Mouse (Mus musculus) heart, embryonic 12.5 days (tissue): ENCODE measurements around the gene Tsr2. TPM values are rescaled to one million over a fixed set of nuclear protein-coding genes. Genes with fewer than 3 reads are reported as not detected.

Experiments used
- ATAC-seq: fragments of 200-750 bp; cut with Nextera tagmentation; 2 replicates; pipeline ENCODE4 v1.8.0; 2017; ENCODE audit warnings: moderate TSS enrichment, moderate library complexity; ENCODE audit not compliant: insufficient number of reproducible peaks, low FRiP score
- H3K27ac ChIP-seq: fragments of 300-500 bp; sonication (generic); 2 replicates; pipeline ENCODE4 v1.5.1; 2016; ENCODE audit warnings: mild to moderate bottlenecking, moderate library complexity; ENCODE audit not compliant: poor library complexity, severe bottlenecking
- H3K27me3 ChIP-seq: fragments of 300-500 bp; sonication (generic); replicated peaks from 2 replicates; pipeline ENCODE4 v1.6.1; 2016; ENCODE audit warnings: mild to moderate bottlenecking, moderate library complexity
- H3K36me3 ChIP-seq: fragments of 300-500 bp; sonication (generic); 2 replicates; pipeline ENCODE4 v1.6.1; 2016; ENCODE audit warnings: mild to moderate bottlenecking, moderate library complexity
- H3K4me1 ChIP-seq: fragments of 300-500 bp; sonication (generic); replicated peaks from 2 replicates; pipeline ENCODE4 v1.6.1; 2016; ENCODE audit warnings: mild to moderate bottlenecking
- H3K4me2 ChIP-seq: fragments of 300-500 bp; sonication (generic); 2 replicates; pipeline ENCODE4 v1.6.1; 2016; ENCODE audit warnings: mild to moderate bottlenecking, moderate library complexity
- H3K4me3 ChIP-seq: fragments of 300-500 bp; sonication (generic); 2 replicates; pipeline ENCODE4 v1.5.1; 2016; ENCODE audit warnings: mild to moderate bottlenecking
- H3K9ac ChIP-seq: fragments of 300-500 bp; sonication (generic); 2 replicates; pipeline ENCODE4 v1.6.1; 2016; ENCODE audit warnings: mild to moderate bottlenecking, moderate library complexity
- H3K9me3 ChIP-seq: fragments of 300-500 bp; sonication (generic); replicated peaks from 2 replicates; pipeline ENCODE4 v1.6.1; 2016; ENCODE audit warnings: mild to moderate bottlenecking, moderate library complexity
- WGBS: fragments of 180-500 bp; shearing (Covaris S2); methylation state at CpG from one replicate; pipeline ENCODE4 v1.1.7; 2016; 5-methylcytosine and 5-hydroxymethylcytosine counted together
- polyA plus RNA-seq: library from polyadenylated mRNA; unstranded; fragments of >200 nt; fragmentation: Nextera tagmentation; extraction: Ambion mirVana; gene quantifications from 2 replicates; pipeline ENCODE4 v1.2.1, GENCODE M21; 2016

The Tsr2 gene
- polyA plus RNA-seq, 1 experiment from 2014 or later = 22.1 TPM

GRCm38 (mm10) chrX:151067876-151068275 is 28.5 kb downstream of the Tsr2 start:
- Histone ChIP-seq H3K4me2 (no peak overlapping the region), H3K27ac (no peak overlapping the region), H3K27me3 (no peaks in the 10 kb centered on the region), H3K4me3 (no peak overlapping the region), H3K4me1 (no peaks in the 10 kb centered on the region), H3K9me3 (no peaks in the 10 kb centered on the region), H3K36me3 (peaks cover 47% of the 10 kb centered on the region), H3K9ac (no peak overlapping the region)
- no peak for ATAC-seq
- WGBS = 73% methylated on average over 5 of the region's 5 CpGs

GRCm38 (mm10) chrX:151066071-151066666 is 30.2 kb downstream of the Tsr2 start:
- no peak for ATAC-seq
- Histone ChIP-seq H3K27ac (no peak overlapping the region), H3K4me2 (no peak overlapping the region), H3K9ac (no peak overlapping the region), H3K9me3 (no peaks in the 10 kb centered on the region), H3K4me3 (no peak overlapping the region), H3K4me1 (no peaks in the 10 kb centered on the region), H3K27me3 (no peaks in the 10 kb centered on the region), H3K36me3 (peaks cover 35% of the 10 kb centered on the region)
- WGBS = 81% methylated on average over 7 of the region's 7 CpGs

DNA sequence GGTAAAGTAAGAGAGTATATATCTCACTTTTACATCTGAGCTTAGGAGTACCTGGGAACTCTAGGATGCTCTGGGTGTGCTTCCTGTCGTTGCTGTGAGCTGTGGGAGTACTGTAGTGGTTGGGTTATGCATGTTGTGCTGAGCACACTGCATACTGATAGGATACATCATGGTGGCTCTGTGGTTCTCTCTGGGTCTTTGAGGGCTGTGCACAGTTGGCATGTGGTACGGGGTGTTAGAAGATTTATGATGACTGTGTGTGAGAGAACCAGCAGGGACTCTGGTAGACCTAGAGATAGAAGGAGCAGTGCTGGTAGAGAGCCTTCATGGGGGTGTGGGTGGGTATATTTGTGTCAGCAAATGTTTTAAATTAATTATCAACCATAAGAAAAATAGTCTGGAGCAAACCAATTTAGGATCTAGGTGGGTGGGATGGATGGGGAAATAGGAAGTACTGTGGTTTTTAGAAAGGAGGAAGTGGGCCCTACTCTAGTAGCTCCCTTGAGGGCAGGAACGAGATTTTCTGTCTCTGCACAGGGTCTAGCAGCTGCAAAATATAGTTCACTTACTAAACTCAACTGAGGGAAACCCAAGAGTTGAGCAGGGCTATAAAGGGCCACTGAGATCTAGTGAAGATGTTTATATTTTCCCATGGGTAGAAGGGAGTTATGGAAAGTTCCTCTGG is 34.6 kb downstream of the Tsr2 start:
- H3K4me2 ChIP-seq = no peak overlapping the region
- 62% methylated on average over 3 of the region's 3 CpGs for WGBS
- H3K4me1 ChIP-seq = no peaks in the 10 kb centered on the region
- no peak overlapping the region for H3K4me3 ChIP-seq
- H3K27ac ChIP-seq = no peak overlapping the region
- no peaks in the 10 kb centered on the region for H3K27me3 ChIP-seq
- no peak overlapping the region for H3K9ac ChIP-seq
- no peak for ATAC-seq
- H3K9me3 ChIP-seq = no peaks in the 10 kb centered on the region
- H3K36me3 ChIP-seq = peaks cover 5% of the 10 kb centered on the region; the same call in 1 of the 2 replicates

- H3K4me1 ChIP-seq = peaks cover 10% of the 10 kb centered on the region
- H3K4me2 ChIP-seq = no peak overlapping the region
- H3K9ac ChIP-seq = no peak overlapping the region
- H3K9me3 ChIP-seq = no peaks in the 10 kb centered on the region
- no peak for ATAC-seq
- no peaks in the 10 kb centered on the region for H3K27me3 ChIP-seq
- H3K27ac ChIP-seq = no peak overlapping the region
- H3K4me3 ChIP-seq = no peak overlapping the region
- 73% methylated on average over 1 of the region's 1 CpGs for WGBS
- H3K36me3 ChIP-seq = no peaks in the 10 kb centered on the region
Observed at GRCm38 (mm10) chrX:151059346-151059745, 37.0 kb downstream of the Tsr2 start.

GRCm38 (mm10) chrX:151055559-151055958 is 40.8 kb downstream of the Tsr2 start:
- H3K9me3 ChIP-seq = no peaks in the 10 kb centered on the region
- no peak overlapping the region for H3K9ac ChIP-seq
- no peak overlapping the region for H3K4me2 ChIP-seq
- ATAC-seq = peak; percentile 48; the same call in 1 of the 2 replicates
- peaks cover 27% of the 10 kb centered on the region for H3K4me1 ChIP-seq
- H3K4me3 ChIP-seq = no peak overlapping the region
- H3K27ac ChIP-seq = no peak overlapping the region
- no peaks in the 10 kb centered on the region for H3K36me3 ChIP-seq
- WGBS = 11% methylated on average over 1 of the region's 1 CpGs
- H3K27me3 ChIP-seq = no peaks in the 10 kb centered on the region

DNA sequence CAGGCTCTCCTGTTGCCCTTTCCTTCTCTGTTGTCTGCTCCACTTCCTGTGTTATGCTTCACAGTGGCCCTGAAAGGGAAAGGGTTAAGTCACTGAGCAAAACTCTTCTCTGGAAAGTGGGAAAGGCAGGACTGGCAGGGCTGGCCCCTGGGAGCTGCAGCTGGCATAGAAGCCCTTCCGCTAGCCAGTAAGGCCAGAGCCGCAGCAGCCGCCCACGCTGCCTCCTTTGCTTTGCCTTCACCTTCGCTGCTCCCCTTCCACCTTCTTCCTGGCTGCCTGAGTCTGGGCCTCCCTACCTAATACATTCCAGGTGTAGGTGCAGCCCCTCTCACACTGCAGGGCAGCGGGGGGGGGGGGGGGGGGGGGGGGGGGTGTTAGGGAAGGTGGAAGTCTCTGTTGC is 41.9 kb downstream of the Tsr2 start:
- no peak for ATAC-seq
- Histone ChIP-seq H3K4me3 (no peak overlapping the region), H3K9ac (no peak overlapping the region; the same call in 1 of the 2 replicates), H3K4me2 (peak overlapping the region; percentile 31), H3K36me3 (no peaks in the 10 kb centered on the region), H3K9me3 (no peaks in the 10 kb centered on the region), H3K4me1 (peaks cover 33% of the 10 kb centered on the region), H3K27me3 (no peaks in the 10 kb centered on the region), H3K27ac (peak overlapping the region; percentile 36)
- WGBS = 60% methylated on average over 5 of the region's 6 CpGs

GRCm38 (mm10) chrX:151050337-151050736 is 46.0 kb downstream of the Tsr2 start:
- H3K9ac ChIP-seq = no peak overlapping the region
- no peaks in the 10 kb centered on the region for H3K27me3 ChIP-seq
- H3K4me3 ChIP-seq = no peak overlapping the region
- no peak for ATAC-seq
- H3K36me3 ChIP-seq = no peaks in the 10 kb centered on the region
- H3K27ac ChIP-seq = no peak overlapping the region
- 0 out of 2 replicates have a peak, but pooled peaks cover 5% of the 10 kb centered on the region for H3K9me3 ChIP-seq
- peaks cover 44% of the 10 kb centered on the region for H3K4me1 ChIP-seq
- no peak overlapping the region for H3K4me2 ChIP-seq
- WGBS = 58% methylated on average over 7 of the region's 7 CpGs

DNA sequence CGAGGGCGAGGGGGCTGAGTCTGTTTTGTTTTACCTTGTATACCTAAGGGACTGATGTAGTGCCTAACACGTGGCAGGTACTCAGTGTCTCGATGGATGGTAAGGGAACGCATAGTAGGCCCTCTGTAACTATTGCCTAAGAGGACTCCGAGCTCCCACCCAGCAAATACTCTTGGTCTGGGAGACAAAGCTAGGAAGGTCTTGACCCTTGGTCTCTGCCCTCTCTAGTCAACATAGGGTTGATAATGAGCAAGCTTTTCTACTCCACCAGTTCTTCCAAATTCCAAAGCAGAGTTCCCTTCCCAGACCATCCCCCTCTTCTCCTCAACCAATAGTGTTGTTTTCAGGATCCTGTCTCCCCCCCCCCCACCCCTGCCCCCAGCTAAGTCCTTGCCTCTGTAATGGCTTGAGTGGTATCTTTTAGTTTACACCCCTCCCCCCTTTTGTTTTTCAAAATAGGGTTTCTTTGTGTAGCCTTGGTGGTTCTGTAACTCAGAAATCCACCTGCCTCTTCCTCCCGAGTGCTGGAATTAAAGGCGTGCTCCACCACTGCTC is 46.6 kb downstream of the Tsr2 start:
- Histone ChIP-seq H3K27me3 (no peaks in the 10 kb centered on the region), H3K4me1 (peaks cover 39% of the 10 kb centered on the region), H3K4me3 (no peak overlapping the region), H3K36me3 (no peaks in the 10 kb centered on the region), H3K27ac (no peak overlapping the region), H3K9ac (no peak overlapping the region), H3K4me2 (peak overlapping the region; percentile 74), H3K9me3 (0 out of 2 replicates have a peak, but pooled peaks cover 5% of the 10 kb centered on the region)
- ATAC-seq = no peak
- WGBS = 66% methylated on average over 8 of the region's 8 CpGs

DNA sequence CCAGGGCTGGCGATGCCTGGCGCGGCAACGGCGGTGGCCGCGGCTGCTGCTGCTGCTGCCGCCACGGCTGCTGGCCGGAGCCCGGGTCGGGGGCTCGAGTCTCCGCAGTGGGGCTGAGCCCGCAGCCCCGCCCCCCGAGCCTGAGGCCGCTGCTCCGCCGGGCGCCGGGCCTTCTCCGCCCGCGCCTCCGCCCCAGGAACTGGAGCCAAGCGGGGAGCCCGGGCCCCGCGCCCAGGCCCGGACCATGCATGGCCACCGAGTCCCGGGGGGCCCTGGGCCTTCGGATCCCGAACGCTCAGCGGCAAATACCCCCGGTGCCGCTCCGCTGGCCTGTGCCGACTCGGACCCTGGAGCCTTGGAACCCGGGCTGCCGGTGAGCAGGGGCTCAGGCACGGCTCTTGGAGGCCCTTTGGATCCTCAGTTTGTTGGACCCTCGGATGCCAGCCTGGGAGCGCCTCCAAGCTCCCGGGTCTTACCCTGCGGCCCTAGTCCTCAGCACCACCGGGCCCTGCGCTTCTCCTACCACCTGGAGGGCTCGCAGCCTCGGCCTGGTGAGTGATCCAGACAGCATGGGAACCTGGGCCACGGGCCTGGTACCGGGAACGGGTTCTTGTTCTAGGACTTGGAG is 48.8 kb downstream of the Tsr2 start:
- Histone ChIP-seq H3K4me3 (peak overlapping the region; percentile 86), H3K4me1 (peaks cover 19% of the 10 kb centered on the region), H3K4me2 (peak overlapping the region; percentile 74), H3K9me3 (0 out of 2 replicates have a peak, but pooled peaks cover 5% of the 10 kb centered on the region), H3K27me3 (no peaks in the 10 kb centered on the region), H3K27ac (peak overlapping the region; percentile 89), H3K9ac (peak overlapping the region; percentile 92), H3K36me3 (no peaks in the 10 kb centered on the region)
- WGBS = 22% methylated on average over 37 of the region's 56 CpGs
- ATAC-seq = peak; percentile 66

DNA sequence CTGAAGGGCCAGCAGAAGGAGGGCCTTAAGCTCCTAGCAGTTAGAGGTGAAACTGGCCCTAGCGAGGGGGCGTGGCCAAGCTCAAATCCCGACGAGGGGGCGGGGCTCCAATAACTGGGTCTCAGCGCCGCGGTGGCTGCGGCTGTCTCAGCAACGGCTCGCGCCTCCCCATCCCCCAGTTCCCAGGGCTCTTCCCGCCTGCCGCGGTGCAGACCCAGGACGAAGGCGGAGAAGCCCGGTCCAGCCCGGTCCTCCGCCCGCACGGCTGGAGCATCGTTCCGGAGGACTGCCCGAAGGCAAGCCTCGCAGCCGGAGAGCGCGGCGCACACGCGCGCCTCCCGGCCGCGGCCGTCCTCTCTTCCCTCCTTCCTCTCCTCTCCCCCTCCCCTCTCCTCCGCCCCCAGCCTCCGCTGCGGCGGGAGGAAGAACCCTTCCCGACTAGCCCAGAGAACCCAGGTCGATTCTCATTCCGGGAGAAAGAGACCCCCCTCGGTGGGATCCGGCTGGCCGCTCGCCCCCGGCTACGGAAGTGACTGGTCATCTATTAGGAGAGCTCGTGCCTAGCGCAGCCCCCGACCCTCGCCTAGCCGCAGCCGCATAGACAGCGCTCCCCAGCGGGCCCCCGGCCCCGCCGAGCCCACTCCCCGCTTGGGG is 49.4 kb downstream of the Tsr2 start:
- ATAC-seq = peak; percentile 83
- Histone ChIP-seq H3K27ac (peak overlapping the region; percentile 89), H3K27me3 (no peaks in the 10 kb centered on the region), H3K4me3 (peak overlapping the region; percentile 86), H3K4me2 (peak overlapping the region; percentile 74), H3K9me3 (0 out of 2 replicates have a peak, but pooled peaks cover 5% of the 10 kb centered on the region), H3K4me1 (peaks cover 19% of the 10 kb centered on the region), H3K9ac (peak overlapping the region; percentile 92), H3K36me3 (no peaks in the 10 kb centered on the region)
- 17% methylated on average over 41 of the region's 62 CpGs for WGBS
